Mouse (Mus musculus): ENCODE results near the gene Erc1. TPM values are rescaled to one million over a fixed set of nuclear protein-coding genes. Genes with fewer than 3 reads are reported as not detected.
"Not testable (repeated sequence)": the region's sequence is repeated elsewhere in the genome, so short reads cannot be mapped to it uniquely, and the experiment has no call there.

Gene Erc1
- total RNA-seq, 2 experiments from 2014 or later = 37.2 to 38.1 TPM

DNA sequence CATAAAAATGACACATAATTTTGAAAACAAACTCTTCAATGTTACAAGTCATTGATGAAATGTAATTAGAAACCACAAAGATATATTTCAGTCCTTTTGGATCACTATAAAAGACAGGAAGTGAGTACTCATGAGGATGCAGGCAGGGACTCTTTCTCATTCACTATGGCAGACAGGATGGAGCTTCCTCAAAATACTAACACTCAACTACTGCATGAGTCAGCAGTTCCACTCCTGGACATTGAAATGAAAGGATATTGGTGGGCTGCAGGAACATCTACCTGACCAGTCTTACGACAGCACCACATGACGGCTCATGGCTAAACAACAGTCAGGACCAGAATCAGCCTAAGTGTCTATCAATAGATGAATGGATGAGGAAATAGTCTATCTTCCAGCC lies 132.7 kb downstream of the Erc1 start:
- intact Hi-C loops (cut with DNase I) = loop anchor here (5.0 kb wide), 1 partner anchor 68 kb away; no protein-coding TSS in a partner anchor
- no peak for DNase-seq

DNA sequence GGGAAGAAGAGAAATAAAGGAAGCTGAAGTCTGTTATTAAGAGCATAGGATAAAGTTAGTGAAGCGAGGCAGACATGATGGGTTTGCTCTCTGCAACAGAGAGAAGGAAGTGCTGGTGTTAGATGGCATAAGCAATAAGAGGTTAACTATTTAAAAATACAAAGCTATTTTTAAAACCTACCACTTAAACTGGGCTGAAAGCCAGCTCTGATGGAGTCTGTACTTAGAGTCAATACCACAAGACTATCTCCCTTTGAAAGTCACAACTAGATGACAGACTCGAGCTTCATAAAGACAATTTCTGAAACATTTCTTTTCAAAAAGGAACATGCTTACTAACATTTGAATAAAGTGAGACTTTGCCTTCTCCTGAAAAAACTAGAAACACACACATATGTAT lies 134.0 kb downstream of the Erc1 start:
- intact Hi-C loops (cut with DNase I) = no loop called here
- DNase-seq = no peak

- intact Hi-C loops (cut with DNase I) = loop anchor here (1.0 kb wide), 1 partner anchor 222 kb away; no protein-coding TSS in a partner anchor
- DNase-seq = no peak
Measured at GRCm38 (mm10) chr6:119712486-119712885, 135.5 kb downstream of the Erc1 start.

- DNase-seq = no peak
- intact Hi-C loops (cut with DNase I) = loop anchor here (1.0 kb wide), 1 partner anchor 221 kb away; no protein-coding TSS in a partner anchor
Measured at GRCm38 (mm10) chr6:119711649-119712305, 136.2 kb downstream of the Erc1 start.

- no peak for DNase-seq
- intact Hi-C loops (cut with DNase I) = no loop called here
Measured at GRCm38 (mm10) chr6:119709552-119709951, 138.4 kb downstream of the Erc1 start.

- DNase-seq = no peak
- intact Hi-C loops (cut with DNase I) = no loop called here
Measured at GRCm38 (mm10) chr6:119707911-119708310, 140.1 kb downstream of the Erc1 start.

DNA sequence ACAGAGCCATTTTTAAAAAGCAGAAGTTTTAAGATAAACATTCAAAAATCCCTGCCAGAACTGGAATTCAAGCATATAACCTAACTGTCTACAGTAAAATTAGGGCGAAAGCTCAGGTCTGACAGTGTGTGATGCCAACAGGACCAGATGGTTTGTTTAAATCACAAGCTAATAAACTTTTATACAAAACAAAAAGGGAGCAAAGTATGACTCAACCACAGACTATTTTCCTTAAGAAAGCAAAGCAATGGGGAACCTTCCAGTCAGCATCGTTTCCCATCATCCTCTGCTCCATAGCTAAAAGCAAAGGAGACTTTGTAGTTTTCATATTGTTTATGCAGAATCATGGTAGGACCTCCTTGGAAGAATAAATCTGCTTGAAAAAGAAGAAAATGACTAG lies 143.1 kb downstream of the Erc1 start:
- no peak for DNase-seq
- intact Hi-C loops (cut with DNase I) = no loop called here

DNA sequence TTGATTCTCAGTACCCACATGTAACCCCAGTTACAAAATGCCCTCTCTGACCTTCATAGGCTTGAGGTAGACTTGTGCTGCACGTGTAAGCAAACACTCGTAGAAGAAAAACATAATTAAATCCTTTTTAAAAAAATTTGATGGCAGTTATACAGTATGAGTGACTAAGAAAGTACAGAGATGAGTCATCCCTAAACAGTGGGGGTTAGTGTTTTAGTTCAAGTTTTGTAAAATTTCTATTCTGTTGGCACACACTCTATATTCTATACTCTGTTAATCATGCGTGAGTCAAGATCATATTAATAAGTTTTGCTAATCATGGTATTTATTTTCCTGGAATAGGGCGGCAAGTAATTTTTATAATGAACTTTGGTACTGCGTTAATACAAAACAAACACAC lies 155.2 kb downstream of the Erc1 start:
- intact Hi-C loops (cut with DNase I) = no loop called here
- no peak for DNase-seq

GRCm38 (mm10) chr6:119686470-119686869 lies 161.5 kb downstream of the Erc1 start:
- no peak for DNase-seq
- intact Hi-C loops (cut with DNase I) = no loop called here

- intact Hi-C loops (cut with DNase I) = no loop called here
- DNase-seq = no peak
Measured at GRCm38 (mm10) chr6:119680746-119681145, 167.2 kb downstream of the Erc1 start.

GRCm38 (mm10) chr6:119674811-119675209 lies 173.2 kb downstream of the Erc1 start:
- no peak for DNase-seq
- intact Hi-C loops (cut with DNase I) = no loop called here

DNA sequence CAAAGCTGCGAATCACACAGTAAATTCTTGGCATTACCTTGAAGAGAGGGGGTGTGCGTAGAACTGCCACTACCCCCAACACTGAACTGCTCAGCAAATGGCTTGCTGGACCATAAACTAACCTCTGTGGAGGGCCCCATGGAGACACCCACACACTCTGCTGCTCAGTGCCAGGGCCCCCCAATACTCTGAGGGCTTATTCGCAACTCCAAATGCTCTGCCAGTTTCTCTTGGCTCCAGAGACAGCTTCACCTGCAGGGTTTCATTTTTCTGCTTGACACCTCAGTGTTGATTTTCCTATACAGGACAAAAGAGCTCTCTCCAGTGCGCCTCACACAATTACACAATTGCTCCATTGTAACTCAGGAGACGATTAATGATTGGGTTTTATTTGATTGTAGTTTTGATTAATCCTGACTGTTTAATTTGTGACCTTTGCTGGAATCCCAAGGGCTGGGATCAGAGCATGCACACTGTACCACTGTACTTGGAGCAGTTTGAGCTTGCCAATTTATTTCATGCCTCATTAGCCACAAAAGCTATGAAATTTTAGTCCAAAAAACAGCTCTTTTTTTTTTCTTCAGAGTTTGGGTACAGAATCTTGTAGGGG lies 173.7 kb downstream of the Erc1 start:
- intact Hi-C loops (cut with DNase I) = no loop called here
- no peak for DNase-seq

- no peak for DNase-seq
- intact Hi-C loops (cut with DNase I) = no loop called here
Measured at GRCm38 (mm10) chr6:119669746-119670145, 178.2 kb downstream of the Erc1 start.

GRCm38 (mm10) chr6:119662936-119663335 lies 185.0 kb downstream of the Erc1 start:
- intact Hi-C loops (cut with DNase I) = no loop called here
- DNase-seq = no peak

- intact Hi-C loops (cut with DNase I) = no loop called here
- DNase-seq = no peak
Measured at GRCm38 (mm10) chr6:119661081-119661493, 186.9 kb downstream of the Erc1 start.

DNA sequence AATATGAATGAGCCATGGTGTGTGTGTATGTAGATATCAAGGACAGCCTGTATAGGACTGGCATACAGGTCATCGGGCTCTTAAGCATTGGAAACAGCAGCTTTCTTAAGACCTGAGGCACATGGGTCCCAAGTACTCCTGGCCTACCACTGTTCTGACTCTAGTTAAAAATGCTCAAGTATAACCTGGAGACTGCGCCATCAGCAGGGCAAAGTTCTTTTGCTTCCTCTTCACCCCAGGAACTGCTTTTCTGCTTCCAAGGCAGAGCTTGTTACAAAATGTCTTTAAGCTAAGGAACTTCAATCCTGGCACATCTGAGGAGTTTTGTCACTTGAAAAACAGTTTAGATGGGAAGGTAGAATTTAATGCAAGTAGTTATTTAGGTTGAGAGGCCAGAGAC lies 189.5 kb downstream of the Erc1 start:
- intact Hi-C loops (cut with DNase I) = no loop called here
- DNase-seq = no peak

- intact Hi-C loops (cut with DNase I) = no loop called here
- DNase-seq = no peak
Measured at GRCm38 (mm10) chr6:119657418-119658178, 190.4 kb downstream of the Erc1 start.

- intact Hi-C loops (cut with DNase I) = not testable (repeated sequence)
- DNase-seq = peak in 1 of 2 experiments; percentile 12
Measured at GRCm38 (mm10) chr6:119654777-119655176, 193.2 kb downstream of the Erc1 start.

DNA sequence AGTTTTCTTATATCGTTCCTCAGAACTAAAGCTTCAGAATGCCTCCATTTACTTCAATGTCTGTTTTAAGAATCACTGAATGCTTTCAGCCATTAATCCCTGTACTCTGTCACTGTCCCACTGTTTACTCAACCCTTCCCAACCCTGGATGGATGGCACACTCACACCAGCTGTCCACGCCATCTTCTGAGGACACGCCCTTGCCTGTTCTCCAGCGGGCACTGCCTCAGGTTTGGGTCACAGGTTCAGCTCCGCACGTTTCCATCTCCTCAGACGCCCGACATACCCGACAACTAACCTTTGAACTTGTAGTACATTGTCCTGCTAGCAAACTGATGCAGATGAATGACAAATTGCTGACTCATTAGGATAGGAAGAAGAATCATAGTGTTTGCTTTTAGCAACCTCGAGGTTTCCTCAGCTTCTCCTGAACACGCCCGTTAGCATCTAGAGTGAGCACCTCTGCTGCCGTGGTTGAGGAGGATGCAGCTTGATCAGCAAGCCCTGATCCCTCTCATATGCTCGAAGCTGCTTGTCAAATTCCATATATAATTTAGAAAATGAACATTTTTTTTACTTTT lies 204.0 kb downstream of the Erc1 start:
- intact Hi-C loops (cut with DNase I) = no loop called here

GRCm38 (mm10) chr6:119643178-119643728 lies 204.7 kb downstream of the Erc1 start:
- DNase-seq = no peak
- intact Hi-C loops (cut with DNase I) = no loop called here

More for the DNA sequence above, 204.0 kb downstream of the Erc1 start:
- DNase-seq = no peak

GRCm38 (mm10) chr6:119642718-119643117 lies 205.2 kb downstream of the Erc1 start:
- DNase-seq = no peak
- intact Hi-C loops (cut with DNase I) = no loop called here

Measured in heart, postnatal 36 days (tissue).